Mouse (Mus musculus): ENCODE data around the gene Supt4a. TPM values are rescaled to one million over a fixed set of nuclear protein-coding genes. Genes with fewer than 3 reads are reported as not detected.

The Supt4a gene
- polyA plus RNA-seq, 2 experiments from 2014 or later: 346 to 405 TPM

DNA sequence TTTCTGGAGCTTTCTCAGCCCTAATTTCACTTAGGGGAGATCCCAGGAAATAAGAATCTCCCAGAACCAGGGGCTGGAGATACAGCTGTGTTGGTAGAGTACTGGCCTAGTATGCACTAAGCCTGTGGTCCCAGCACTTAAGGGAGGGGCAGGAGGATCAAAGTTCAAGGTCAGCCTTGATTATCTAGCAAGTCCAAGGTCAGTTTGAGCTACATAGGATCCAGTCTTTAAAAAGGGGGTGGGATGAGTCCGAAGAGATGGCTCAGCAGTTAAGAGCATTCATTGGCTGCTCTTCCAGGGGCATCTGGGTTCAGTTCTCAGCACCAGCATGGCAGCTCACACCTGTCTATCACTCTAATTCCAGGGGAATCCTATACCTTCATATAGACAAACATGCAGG lies 15.0 kb downstream of the Supt4a start:
- ATAC-seq: no peak

DNA sequence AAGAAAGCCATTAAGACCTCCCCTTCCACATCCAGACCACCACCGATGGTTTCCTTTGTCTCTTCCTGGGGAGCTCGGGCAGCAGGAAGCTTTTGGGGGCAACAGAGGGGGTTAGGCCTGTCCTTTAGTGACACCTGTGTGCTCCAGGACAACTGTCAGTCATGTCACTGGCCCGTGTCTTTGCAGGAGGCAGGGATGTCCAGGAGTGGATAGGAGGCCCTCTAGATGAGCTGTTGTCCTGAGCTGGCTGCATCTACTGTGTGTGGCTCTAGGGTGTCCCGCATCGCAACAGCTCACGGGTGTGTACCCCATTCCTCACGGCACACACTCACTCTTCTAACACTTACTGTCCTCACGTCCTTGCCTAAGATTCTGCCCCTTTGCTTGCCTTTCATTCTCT lies 15.9 kb downstream of the Supt4a start:
- no peak for ATAC-seq

DNA sequence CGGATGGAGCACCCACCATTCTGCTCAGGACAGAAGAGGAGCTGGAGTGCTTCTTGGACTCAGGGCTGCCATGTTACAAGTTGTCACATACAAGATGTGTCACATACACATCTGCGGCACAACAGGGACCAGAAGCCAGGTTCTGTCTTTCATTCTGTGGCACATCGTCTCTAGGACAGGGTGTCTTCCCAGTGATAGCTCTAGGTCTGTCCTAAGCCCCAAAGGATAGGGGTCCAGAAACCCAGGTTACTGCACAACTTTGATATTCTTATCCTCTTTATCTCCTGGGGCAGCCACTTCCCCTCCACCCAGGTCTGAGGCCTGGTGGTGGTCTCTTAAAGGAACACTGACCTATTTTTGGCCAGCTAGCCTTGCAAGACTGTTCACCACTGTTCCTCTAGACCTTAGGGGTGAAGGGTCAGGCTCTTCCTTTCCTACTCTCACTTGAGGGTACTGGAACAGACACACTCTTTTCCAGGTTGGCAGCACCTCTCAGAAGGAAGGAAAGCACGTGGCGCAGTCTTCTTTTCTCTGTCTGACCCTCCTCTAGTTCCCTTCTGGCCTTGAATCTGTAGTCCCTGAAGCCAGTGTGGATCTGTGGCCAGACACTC lies 16.6 kb downstream of the Supt4a start:
- ATAC-seq: no peak

DNA sequence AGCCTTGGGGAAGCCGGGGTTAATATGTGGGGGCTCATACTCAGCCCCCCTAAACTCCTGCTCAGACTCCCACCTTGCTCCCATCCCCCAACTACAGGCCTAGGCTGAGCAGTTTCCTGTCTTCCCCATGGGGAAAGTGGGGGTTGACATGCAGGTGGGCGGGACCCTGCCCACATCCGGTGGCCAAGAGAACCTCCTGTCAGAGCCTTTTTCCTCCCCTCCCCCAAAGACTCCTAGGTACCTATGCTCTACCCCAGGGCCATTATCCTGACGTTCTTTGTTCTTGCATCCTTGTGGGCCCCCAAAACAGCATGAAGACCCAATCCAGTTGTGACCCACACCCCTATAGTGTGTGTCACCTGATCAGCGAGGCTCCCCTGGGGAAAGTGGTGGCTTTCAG lies 17.3 kb downstream of the Supt4a start:
- peak; percentile 30 for ATAC-seq

DNA sequence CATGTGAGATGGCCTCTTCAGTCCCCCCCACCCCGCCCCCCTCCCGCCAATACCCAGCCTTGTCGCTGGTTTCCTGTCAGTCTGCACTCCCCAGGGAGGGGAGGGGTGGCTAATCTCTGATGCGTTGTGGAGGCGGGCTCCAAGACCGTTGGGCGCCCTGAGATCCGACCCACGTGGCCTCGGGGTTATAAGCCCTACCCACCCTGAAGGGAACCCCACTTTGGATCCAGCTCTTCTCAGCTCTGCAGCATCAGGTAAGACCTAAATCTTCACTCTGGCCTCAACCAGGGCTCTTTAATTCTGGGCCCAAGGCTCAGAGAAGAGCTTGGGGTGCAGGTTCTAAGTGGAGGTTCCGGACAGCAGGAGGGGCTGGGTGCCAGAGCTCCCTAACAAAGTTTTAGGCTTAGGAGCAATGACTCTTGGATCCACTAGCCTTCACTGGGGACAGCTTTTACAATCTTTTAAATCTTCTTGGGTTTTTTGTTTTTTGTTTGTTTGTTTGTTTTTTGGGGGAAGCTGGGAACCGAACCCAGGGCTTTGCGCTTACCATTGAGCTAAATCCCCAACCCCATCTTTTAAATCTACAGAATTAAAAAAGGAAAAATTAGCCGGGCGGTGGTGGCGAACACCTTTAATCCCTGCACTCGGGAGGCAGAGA lies 18.1 kb downstream of the Supt4a start:
- ATAC-seq: peak; percentile 64

DNA sequence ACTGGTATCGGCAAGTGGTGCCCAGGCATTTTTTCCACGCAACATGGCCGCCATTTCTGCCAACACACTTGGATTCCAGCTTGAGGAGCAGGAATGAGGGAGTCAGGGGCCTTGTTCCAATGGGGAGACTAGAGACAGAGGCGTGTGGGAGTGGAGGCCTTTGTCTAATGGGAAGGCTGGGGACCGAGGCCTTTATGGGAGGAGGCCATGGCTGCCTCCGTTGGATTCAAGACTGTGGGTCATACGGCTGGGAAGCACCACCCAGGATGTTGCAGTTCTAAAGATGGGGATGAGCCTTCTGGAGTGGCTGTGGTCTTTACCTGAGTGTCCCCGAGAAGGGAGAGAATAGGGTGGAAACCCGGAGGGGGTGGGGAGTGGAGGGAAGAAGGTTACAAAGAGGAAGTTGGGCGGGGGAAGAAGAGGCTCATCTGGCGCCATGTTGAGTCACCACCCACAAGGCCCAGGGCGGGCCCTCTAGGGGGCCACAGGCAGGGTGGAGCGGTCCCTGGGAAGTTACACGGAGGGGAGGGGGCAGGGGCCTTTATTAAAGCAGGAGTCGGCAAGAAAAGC lies 19.0 kb downstream of the Supt4a start:
- ATAC-seq: peak; percentile 6

DNA sequence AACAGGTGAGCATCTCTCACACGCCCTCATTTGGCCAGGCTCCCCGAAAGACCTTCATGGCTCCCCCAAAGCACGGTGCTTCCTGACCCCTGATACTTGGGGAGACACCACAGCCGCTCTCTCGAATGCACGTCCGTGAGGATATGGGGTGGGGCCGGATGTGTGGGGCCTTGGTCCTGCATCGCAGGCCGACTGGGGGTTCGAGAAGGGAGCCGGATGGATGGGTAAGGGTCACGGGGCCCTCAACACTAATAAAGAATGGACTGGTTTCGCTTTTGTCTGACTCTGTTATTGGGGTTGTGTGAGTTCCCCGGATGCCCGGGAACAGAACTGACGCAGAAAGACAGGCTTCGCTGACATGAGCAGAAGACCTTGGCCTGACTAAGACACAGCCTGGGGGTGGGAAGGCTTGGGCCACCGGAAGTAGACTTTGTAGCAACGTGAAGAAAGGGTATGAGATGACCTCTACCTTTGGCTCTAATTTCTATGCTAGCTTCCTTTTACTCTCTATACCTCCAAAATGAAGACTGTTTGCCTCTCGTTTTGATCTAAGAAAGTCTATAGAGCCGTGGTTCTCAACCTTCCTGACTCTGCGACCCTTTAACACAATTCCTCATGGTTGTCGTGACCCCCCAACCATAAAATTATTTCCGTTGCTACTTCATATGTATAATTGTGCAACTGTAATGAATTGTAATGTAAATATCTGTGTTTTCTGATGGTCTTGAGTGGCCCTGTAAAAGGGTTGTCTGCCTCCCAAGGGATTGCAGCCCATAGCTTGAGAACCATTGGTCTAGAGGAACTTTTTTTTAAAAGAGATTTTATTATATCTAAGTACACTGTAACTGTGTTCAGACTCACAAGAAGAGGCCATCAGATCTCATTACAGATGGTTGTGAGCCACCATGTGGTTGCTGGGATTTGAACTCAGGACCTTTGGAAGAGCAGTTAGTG lies 19.9 kb downstream of the Supt4a start:
- peak; percentile 15 for ATAC-seq

DNA sequence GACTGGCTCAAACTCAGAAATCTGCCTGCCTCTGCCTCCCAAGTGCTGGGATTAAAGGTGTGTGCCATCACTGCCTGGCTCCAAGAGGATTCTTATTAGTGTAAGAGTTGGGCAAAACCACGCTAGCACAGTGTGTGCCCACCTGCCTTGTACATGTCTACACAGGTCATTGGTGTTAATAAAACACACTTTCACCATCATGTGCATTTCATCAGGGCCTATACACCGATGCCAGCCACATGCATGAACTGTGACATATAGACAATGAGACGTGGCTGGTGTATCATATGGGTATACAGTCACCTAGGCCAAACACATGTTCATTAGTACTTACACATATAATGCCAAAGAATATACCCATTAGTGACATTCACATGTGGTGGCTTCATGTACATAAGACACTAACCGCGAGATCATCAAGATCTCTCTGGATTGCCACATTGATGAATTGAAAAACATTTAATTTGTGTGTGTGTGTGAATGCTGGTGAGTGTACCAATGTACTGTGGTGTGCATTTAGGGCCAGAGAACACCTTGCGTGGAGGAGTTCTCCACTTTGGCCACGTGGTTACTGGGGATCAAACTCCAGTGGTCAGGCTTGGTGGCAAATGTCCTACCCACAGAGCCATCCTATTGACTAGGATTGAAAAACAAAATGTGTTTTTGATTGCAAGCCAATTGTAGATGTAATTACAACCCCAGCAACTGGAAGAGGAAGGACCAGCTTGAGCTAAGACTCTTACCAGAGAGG lies 21.0 kb downstream of the Supt4a start:
- no peak for ATAC-seq

DNA sequence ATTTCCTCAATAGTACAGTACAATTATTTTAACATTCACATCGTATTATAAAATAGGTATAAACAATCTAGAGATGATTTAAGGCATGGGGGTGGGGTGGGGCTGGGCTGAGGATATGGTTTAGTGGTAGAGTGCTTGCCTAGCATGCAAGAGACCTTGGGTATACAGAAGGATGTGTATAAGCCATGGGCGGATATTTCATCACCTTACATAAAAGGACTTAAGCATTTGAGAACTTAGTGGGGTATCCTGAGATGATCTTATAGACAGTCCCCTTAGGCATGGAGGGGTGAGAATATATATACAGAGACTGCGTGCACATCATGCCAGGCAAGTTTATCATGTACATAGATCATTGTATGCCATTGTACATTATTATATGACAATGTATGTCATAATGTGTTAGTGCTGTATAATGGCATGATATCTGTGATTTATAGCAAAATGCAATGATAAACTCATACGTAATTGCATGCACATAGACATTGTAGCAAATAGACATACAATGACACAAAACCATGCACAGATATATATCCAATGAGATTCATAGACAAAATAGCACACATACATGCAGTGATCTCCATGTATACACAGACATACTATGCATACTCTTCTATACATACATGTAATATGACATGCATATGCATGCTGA lies 21.7 kb downstream of the Supt4a start:
- peak; percentile 9 for ATAC-seq

DNA sequence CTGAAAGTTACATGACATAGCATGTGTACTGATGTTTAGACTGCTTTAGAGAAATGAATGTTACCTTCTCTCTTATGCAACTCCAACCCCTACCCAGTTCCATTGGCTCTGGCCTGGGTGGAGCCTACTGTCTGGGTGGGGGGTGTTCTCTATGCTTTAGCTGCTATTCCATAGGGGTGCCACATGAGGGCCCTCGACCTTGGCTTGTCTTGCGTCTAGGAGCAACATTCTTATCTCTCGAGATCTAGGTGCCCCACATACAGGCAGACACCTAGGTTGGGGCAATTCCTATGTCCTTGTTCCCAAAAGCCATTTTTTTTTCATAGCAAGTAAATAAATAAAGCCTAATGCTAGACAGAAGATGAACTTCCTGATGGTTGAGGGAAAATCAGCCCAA lies 22.3 kb downstream of the Supt4a start:
- ATAC-seq: peak; percentile 16

DNA sequence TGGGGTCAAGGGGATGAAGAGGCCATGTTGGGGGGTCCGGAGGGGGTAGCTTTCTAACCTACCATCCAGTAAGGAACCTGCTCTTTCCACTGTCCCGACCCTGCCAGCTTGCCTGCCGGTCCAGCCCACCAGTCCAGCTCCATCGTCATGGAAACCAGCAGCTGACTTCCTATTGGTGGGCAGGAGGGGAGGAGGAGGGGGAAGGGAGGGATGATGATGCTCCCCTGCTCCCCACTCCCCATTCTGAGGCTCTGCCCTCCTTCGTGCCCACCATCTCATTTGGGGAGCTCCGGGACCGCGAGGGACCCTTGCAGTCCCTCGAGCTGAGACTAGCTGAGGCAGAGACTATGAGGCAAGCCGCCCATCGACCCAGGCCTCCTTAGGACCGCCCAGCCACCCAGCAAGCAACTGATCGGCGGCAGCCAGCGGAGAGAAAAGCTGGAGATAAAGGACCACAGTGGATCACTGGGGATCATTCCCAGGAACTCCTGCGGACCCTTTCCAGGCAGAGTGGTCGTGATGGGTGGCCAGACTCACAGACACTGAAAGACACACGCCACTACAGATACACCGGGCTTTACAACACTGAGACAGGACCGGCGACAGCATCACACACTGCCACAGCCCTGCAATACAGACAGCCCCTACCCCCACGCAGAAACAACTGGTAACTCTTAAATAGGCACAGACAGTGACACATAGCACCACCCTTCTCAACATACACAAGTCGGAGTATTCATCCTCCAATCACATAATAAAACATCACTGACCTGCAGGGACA lies 23.1 kb downstream of the Supt4a start, which contains the start of gene Tspoap1:
TSS of gene Tspoap1 (plus strand) at position 241 of the 781 bp plus-strand sequence.
- no peak for ATAC-seq

DNA sequence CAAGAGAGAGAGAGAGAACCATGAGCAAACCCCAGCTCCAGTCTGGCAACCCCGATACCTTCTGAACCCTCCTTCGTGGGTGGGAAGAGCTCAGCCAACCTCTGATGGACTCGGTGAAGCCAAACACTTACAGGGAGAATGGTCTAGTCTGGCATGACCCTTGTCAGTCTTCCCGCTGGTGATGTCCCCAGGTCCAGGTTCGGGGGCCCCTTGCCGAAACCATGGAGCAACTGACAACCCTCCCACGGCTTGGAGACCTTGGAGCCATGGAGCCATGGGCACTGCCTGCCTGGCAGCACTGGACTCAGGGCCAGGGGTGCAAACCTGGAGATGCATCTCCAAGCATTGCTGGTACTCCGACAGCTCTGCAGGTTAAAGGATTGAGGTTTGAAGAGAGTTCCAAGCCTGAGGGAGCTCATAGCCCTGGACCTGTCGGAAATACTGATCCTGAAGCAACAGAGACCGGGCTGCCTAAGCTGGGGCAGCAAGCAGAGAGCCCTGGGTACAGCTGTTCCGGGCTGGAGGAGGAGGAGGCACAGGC lies 23.9 kb downstream of the Supt4a start:
- no peak for ATAC-seq

DNA sequence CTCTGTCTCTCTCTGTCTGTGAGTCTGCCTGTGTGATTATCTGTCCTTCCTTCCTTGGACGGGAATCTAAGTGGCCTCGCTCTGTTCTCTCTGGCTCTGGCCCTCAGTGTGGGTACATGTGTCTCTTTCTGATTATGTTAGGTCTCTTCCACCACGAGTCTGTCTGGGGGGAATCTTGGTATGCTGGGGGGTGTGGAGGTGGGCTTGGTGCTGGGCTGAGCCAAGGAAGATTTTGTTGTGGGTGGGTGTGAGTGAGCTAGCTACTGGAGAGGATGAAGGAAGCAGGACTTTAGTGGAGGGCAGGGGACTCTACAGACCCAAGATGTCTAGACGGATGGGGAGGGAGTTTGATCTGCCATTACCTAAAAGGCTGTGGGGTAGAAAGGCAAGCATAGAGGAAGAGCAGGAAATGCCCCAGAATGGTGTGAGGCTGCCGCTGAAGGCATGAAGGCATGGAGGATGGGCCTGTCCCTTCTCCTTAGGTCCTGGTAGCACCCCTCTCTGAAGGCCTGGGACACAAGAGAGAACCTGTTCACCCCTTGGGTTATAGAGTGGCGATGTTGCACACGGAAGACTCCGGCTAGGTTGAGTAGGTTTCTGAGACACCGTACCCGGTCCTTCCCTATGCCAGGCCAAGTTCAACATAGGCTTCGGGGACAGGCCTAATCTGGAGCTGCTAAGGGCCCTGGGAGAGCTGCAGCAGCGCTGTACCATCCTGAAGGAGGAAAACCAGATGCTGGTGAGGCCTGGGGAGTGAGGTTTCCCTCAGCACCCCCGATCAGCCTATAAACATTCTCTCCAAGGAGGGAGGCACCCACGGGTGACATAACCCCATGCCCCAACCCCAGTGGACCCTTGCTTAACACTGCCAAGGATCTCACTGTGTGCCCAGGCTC lies 24.7 kb downstream of the Supt4a start:
- ATAC-seq: no peak

DNA sequence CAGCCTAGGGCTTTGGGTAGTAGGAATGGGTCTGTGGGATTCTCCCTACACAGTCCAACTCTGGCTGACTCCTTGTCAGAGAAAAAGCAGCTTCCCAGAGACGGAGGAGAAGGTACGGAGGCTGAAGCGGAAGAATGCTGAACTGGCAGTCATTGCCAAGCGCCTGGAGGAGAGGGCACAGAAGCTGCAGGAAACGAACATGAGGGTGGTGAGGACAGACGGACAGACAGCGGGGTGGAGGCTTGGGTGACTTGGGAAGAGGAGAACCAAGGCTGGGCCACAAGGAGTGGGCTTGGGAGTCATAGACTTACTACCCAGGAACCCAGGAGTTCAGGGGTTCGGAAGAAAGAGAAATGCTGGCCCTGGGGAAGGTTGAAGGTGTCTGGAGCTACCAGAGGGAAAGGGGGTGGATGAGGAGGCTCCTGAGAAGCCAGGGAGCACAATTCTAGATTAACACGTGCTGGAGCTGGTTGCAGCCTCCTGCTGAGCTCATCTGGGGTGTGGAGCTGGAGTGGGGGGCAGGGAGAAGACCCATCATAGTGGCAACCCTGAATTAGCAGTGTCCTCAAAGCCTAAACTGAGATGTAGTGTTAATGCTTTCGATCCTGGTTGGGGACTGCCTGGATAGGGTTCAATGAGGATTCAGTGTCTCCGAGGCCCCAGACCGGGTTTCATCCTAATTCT lies 25.5 kb downstream of the Supt4a start:
- ATAC-seq: no peak

DNA sequence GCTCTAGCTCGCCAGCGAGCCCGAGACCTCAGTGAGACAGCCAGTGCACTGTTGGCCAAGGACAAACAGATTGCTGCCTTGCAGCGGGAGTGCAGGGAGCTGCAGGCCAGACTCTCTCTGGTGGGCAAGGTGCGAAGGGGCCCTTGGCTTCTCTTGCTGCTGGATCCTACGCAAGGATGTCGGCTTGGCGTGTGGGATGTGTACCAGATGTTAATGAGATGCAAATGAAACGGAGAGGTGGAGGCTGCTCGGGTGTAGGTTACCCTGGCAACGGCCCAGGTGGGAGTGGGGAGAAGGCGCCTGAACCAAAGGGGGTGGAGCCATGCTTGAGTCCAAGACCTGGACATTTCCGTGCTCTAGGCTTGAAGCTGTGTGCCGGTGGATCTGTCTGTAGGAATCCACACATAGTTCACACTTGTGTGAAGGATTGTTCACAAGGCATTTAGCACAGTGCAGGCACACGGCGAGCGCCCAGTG lies 26.2 kb downstream of the Supt4a start:
- ATAC-seq: no peak

DNA sequence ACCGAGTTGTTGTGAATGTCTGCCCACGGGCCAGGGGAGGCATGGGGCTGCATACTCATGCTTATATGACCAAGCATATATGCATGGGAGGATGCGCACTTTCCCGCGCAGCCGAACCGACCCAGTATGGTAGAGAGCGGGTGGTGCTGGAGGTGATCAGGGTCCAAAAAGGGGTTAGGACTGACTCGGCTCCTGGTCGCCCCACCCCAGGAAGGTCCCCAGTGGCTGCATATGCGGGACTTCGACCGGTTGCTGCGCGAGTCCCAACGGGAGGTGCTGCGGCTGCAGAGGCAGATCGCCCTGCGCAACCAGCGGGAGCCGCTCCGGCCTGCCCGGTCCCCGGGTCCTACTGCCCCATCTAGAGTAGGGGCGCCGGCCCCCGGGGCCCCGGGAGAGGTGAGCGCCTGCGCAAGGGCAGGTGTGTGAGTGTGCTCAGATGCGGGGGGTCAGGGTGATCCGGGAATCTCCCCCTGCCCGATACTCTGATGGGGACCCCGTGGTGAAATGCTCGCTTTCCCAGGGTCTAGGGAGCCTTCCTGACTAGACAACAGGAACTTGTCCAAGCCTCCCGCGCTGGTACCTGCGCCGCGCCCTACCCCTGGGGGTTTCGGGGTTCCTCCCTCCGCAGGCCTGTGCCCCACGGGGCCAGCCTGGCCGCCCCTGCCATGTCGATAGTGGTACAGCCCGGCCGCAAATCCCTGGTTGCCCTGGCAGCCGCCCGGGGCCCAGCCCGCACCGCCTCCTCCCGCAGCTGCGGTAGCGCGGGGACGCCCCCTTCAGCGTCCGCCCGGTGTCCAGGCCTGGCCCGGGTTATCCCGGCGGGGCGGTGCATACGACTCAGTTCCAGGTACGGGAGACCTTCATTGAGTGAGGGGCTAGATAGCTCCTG lies 26.9 kb downstream of the Supt4a start:
- no peak for ATAC-seq

DNA sequence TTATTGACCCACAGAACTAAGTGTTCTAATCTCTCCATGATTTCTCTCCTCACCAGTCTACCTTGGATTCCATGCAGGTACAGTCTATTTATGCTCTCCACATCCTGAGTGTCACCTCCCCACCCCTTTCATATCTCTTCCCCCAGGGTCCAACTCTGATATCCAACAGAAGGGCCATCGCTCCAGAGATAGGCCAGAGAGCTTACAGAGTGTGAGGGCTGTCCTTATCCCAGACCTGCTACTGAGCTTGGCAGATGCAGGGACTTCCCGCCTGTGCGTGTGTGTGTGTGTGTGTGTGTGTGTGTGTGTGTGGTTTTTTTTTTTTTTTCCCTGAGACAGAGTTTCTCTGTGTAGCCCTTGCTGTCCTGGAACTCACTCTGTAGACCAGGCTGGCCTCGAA lies 31.4 kb downstream of the Supt4a start:
- ATAC-seq: no peak

DNA sequence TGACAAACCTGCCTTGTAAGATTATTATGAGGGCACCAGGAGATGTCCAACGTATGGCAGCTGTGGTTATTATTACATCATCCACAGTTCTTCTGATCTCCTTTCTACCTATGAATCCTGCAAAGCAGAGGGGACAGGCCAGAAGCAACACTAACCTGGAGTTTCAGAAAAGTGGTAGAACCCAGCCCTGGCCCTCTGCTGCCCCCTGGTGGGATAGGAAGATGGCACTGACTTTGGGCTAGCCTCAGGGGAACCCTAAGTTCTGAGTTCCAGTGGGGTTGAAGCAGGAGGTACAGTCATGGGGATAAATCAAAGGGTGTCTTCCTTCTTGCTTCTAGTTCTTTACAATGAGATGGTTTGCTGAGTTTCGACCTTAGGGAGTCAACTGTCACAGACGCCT lies 33.6 kb downstream of the Supt4a start:
- ATAC-seq: peak; percentile 82

Measured in CD4-positive, CD25-positive, alpha-beta regulatory T cell, adult 4 months (primary cell).